Mouse (Mus musculus) thymus, adult 2 months (tissue): ENCODE measurements around the gene Ush1c.

Experiments
- CTCF ChIP-seq: fragments of 200-500 bp; IDR thresholded peaks from 2 replicates; pipeline ENCODE4 v1.5.1; 2012; ENCODE audit warnings: mild to moderate bottlenecking, control low read depth, low read length, moderate library complexity, borderline replicate concordance; ENCODE audit not compliant: control insufficient read depth, poor library complexity, insufficient read depth; ENCODE audit errors: extremely low read depth
- POLR2A ChIP-seq: fragments of 200-500 bp; IDR thresholded peaks from 2 replicates; pipeline ENCODE4 v1.6.1; 2012; ENCODE audit warnings: mild to moderate bottlenecking, low read length, control low read depth, moderate library complexity; ENCODE audit not compliant: control insufficient read depth, poor library complexity, insufficient read depth; ENCODE audit errors: extremely low read depth

GRCm38 (mm10) chr7:46157746-46158145 is 80.6 kb downstream of the Ush1c start:
- TF ChIP-seq CTCF = no peak
- no peak for TF ChIP-seq POLR2A
